Mouse (Mus musculus): ENCODE results near the gene Cln6.

DNA sequence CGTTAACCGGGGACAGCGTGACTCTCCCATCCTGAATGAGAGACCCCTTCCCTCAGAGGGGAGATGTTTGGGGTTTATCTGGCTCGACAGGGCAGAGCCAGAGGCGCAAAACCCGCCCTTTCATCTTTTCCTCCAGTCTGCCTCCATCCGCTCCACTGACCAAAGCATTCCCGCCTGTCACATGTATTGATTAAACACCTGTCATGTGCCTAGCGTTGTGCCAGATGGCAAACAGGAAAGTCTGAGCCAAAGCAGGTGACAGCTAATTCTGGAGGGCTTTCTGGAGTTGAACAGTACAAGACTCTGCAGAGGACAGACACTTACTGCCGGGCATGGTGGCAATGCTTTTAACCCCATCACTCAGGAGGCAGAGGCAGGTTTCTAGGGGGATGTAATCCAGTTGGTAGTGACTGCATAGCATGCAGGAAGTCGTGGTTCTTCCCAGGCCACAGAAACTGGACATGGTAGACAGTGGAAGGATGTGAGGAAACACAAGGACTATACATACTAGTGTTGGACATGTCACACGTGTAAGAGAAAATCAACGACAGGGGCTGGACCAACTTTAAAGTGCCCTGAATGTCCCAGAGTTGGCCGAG lies 686 bp downstream of the Cln6 start:
- TF ChIP-seq CTCF (IDR thresholded peaks at IDR 0.05; ENCODE audit: low read depth) (no peak), EP300 (IDR thresholded peaks at IDR 0.05; ENCODE audit: low read depth) (no peak)
